9 mouse cellular contexts compared by ENCODE assay signal in the genomic region with DNA sequence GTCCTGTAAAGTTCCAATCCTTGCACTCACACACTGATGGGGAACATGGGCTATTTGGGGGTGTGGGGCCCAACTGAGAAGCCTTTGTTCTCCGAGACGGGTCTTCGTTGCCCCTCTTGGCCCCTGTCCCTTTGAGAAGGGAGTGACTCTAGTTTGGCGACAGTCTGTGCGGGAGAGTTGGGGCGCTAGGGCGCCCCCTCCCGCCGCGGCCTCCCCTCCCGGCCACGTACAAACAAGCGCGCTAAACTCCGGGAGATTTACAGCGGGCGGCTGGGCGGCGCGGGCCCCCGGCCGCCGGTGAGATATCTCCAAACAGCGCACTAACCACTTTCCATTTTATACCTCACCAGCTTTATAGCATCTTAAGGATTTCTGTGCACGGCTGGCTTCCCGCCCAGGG.
DNase-seq lines count a peak whose midpoint lies in the region; ATAC-seq and TF ChIP-seq lines count a peak whose summit lies in the region.
"Had no signal": no experiment of that assay in that cellular context is flagged by ENCODE, and none has a peak within 500 bp of the region (broad histone marks: within the 10 kb centered on the region; RNA-seq: fewer than 3 reads in every experiment).

No protein-coding gene starts in this region.

- no peak overlapping the region; the same call in 1 of the 2 replicates for H3K4me3 ChIP-seq in liver, embryonic 11.5 days (ENCODE audit: low read depth, low read length)
- H3K4me3 ChIP-seq in liver, postnatal 0 days (ENCODE audit: low read depth, low read length): no peak overlapping the region
- H3K4me3 ChIP-seq in forebrain, embryonic 12.5 days (replicated peaks): peak overlapping the region; percentile 37
- H3K4me3 ChIP-seq in limb, embryonic 11.5 days (ENCODE audit: low read depth, low read length): peak overlapping the region; percentile 26

- TF ChIP-seq EP300 in liver, postnatal 0 days (IDR thresholded peaks at IDR 0.05; ENCODE audit: low read depth): no peak

- WGBS in liver, embryonic 11.5 days: 1% methylated on average over 26 of the region's 26 CpGs
- under 1% methylated on average over 26 of the region's 26 CpGs for WGBS in liver, postnatal 0 days (ENCODE audit: insufficient replicate concordance)
- 0% methylated on average over 26 of the region's 26 CpGs for WGBS in forebrain, embryonic 12.5 days
- 1% methylated on average over 26 of the region's 26 CpGs for WGBS in limb, embryonic 11.5 days

- H3K36me3 ChIP-seq in liver, embryonic 11.5 days (ENCODE audit: control insufficient read depth, insufficient read depth, low read length): no peaks in the 10 kb centered on the region
- no peaks in the 10 kb centered on the region for H3K36me3 ChIP-seq in liver, postnatal 0 days (replicated peaks; ENCODE audit: insufficient read depth, low read length)
- no peaks in the 10 kb centered on the region for H3K36me3 ChIP-seq in forebrain, embryonic 12.5 days (replicated peaks)
- no peaks in the 10 kb centered on the region for H3K36me3 ChIP-seq in limb, embryonic 11.5 days (ENCODE audit: control insufficient read depth, insufficient read depth, low read length)

- H3K27me3 ChIP-seq in liver, embryonic 11.5 days (replicated peaks; ENCODE audit: control insufficient read depth, insufficient read depth, low read length): peaks cover 56% of the 10 kb centered on the region
- peaks cover 46% of the 10 kb centered on the region for H3K27me3 ChIP-seq in liver, postnatal 0 days (ENCODE audit: insufficient read depth, low read length)
- peaks cover 79% of the 10 kb centered on the region for H3K27me3 ChIP-seq in forebrain, embryonic 12.5 days
- H3K27me3 ChIP-seq in limb, embryonic 11.5 days (ENCODE audit: control insufficient read depth, insufficient read depth, low read length): peaks cover 35% of the 10 kb centered on the region

- H3K4me1 ChIP-seq in liver, embryonic 11.5 days (replicated peaks; ENCODE audit: control insufficient read depth, insufficient read depth, low read length): no peaks in the 10 kb centered on the region
- no peaks in the 10 kb centered on the region for H3K4me1 ChIP-seq in liver, postnatal 0 days (ENCODE audit: insufficient read depth)
- H3K4me1 ChIP-seq in forebrain, embryonic 12.5 days: peaks cover 12% of the 10 kb centered on the region; the same call in 1 of the 2 replicates
- H3K4me1 ChIP-seq in limb, embryonic 11.5 days (ENCODE audit: control insufficient read depth, insufficient read depth, low read length): peaks cover 3% of the 10 kb centered on the region; the same call in 1 of the 2 replicates

- no peak overlapping the region for H3K27ac ChIP-seq in liver, embryonic 11.5 days (ENCODE audit: low read depth, low read length)
- H3K27ac ChIP-seq in liver, postnatal 0 days (ENCODE audit: low read depth): no peak overlapping the region
- no peak overlapping the region for H3K27ac ChIP-seq in forebrain, embryonic 12.5 days
- no peak overlapping the region for H3K27ac ChIP-seq in limb, embryonic 11.5 days (replicated peaks; ENCODE audit: low read depth, low read length)

- no peak for TF ChIP-seq CTCF in liver, postnatal 0 days (IDR thresholded peaks at IDR 0.05; ENCODE audit: low read depth)

- H3K9me3 ChIP-seq in liver, embryonic 11.5 days (ENCODE audit: control insufficient read depth, low read length): no peaks in the 10 kb centered on the region
- H3K9me3 ChIP-seq in liver, postnatal 0 days (ENCODE audit: low read length): no peaks in the 10 kb centered on the region
- H3K9me3 ChIP-seq in forebrain, embryonic 12.5 days: no peaks in the 10 kb centered on the region
- H3K9me3 ChIP-seq in limb, embryonic 11.5 days (ENCODE audit: control insufficient read depth, low read length): no peaks in the 10 kb centered on the region

- H3K9ac ChIP-seq in liver, embryonic 11.5 days (ENCODE audit: low read depth, low read length): no peak overlapping the region
- H3K9ac ChIP-seq in liver, postnatal 0 days (replicated peaks): no peak overlapping the region
- H3K9ac ChIP-seq in forebrain, embryonic 12.5 days: peak overlapping the region; percentile 48
- 0 out of 2 replicates have a peak overlapping the region, but pooled peaks have one; percentile 50 for H3K9ac ChIP-seq in limb, embryonic 11.5 days (ENCODE audit: low read length)

- peak overlapping the region; percentile 46 for H3K4me2 ChIP-seq in liver, embryonic 11.5 days
- no peak overlapping the region for H3K4me2 ChIP-seq in liver, postnatal 0 days (ENCODE audit: low read depth, low read length)
- peak overlapping the region; percentile 54 for H3K4me2 ChIP-seq in forebrain, embryonic 12.5 days
- peak overlapping the region; percentile 56 for H3K4me2 ChIP-seq in limb, embryonic 11.5 days (ENCODE audit: low read depth, severe bottlenecking)

- DNase-seq in liver, embryonic 11.5 days (ENCODE audit: low spot score): no peak
- no peak for DNase-seq in liver, postnatal 0 days
- peak; percentile 36 for DNase-seq in limb, embryonic 11.5 days (ENCODE audit: low spot score)
- DNase-seq in retina, postnatal 1 day: peak; percentile 40
- DNase-seq in left cerebral cortex, adult 11 months (ENCODE audit: low spot score): no peak
- no peak for DNase-seq in adrenal gland, adult 8-10 months
- DNase-seq: cerebellum, postnatal 10 days had no signal

- no peak for ATAC-seq in liver, embryonic 11.5 days (replicated peaks; ENCODE audit: low FRiP score)
- ATAC-seq in liver, postnatal 0 days: no peak
- no peak for ATAC-seq in forebrain, embryonic 12.5 days (ENCODE audit: low FRiP score)
- ATAC-seq in limb, embryonic 11.5 days (ENCODE audit: insufficient number of reproducible peaks, low FRiP score, low TSS enrichment, low read depth): no peak
- ATAC-seq in cerebellum, adult (ENCODE audit: insufficient number of reproducible peaks, low FRiP score, low TSS enrichment): no peak

Comparison
In these comparisons a context has a peak if more than half of its experiments do, and no peak if none do; other contexts are left out.
1. DNase-seq: peak in limb, embryonic 11.5 days (single experiment) and retina, postnatal 1 day (single experiment); none in liver, embryonic 11.5 days (single experiment), liver, postnatal 0 days (single experiment), left cerebral cortex, adult 11 months (single experiment) and adrenal gland, adult 8-10 months (single experiment).
2. H3K4me3 ChIP-seq: peak in forebrain, embryonic 12.5 days (single experiment) and limb, embryonic 11.5 days (single experiment); none in liver, embryonic 11.5 days (single experiment) and liver, postnatal 0 days (single experiment).
3. H3K9ac ChIP-seq: peak in forebrain, embryonic 12.5 days (single experiment) and limb, embryonic 11.5 days (single experiment); none in liver, embryonic 11.5 days (single experiment) and liver, postnatal 0 days (single experiment).